Mouse (Mus musculus): ENCODE measurements around the gene Epop.
A peak's percentile ranks its signal among the peaks of the same experiment; 100 is the strongest.

The Epop gene

GRCm38 (mm10) chr11:97629576-97629975, at the start of gene Epop:
Gene Epop (minus strand): TSS chr11:97629702.
- peak; percentile 90 to 93 for DNase-seq

GRCm38 (mm10) chr11:97678301-97678700, 48.8 kb upstream of the Epop start:
- DNase-seq, result no peak

GRCm38 (mm10) chr11:97677842-97678241, 48.3 kb upstream of the Epop start:
- DNase-seq, result no peak

- peak; percentile 55 to 58 for DNase-seq
These were observed 47.9 kb upstream of the Epop start for GRCm38 (mm10) chr11:97677381-97677780.

GRCm38 (mm10) chr11:97676050-97676754, 46.7 kb upstream of the Epop start:
- DNase-seq, result peak in 1 of 2 experiments; percentile 29

GRCm38 (mm10) chr11:97673148-97673547, 43.6 kb upstream of the Epop start:
- no peak for DNase-seq

- DNase-seq, result no peak
These were observed 41.6 kb upstream of the Epop start for GRCm38 (mm10) chr11:97671177-97671527.

GRCm38 (mm10) chr11:97670234-97671176, 41.0 kb upstream of the Epop start:
- DNase-seq, result peak in 1 of 2 experiments; percentile 39

GRCm38 (mm10) chr11:97669829-97670228, 40.3 kb upstream of the Epop start:
- peak; percentile 79 to 87 for DNase-seq

GRCm38 (mm10) chr11:97669268-97669667, 39.8 kb upstream of the Epop start:
- peak; percentile 69 to 78 for DNase-seq

- no peak for DNase-seq
These were observed 38.7 kb upstream of the Epop start for GRCm38 (mm10) chr11:97668160-97668559.

GRCm38 (mm10) chr11:97666794-97667193, 37.3 kb upstream of the Epop start:
- no peak for DNase-seq

- no peak for DNase-seq
These were observed 36.7 kb upstream of the Epop start for GRCm38 (mm10) chr11:97666221-97666620.

GRCm38 (mm10) chr11:97665431-97665830, 35.9 kb upstream of the Epop start:
- no peak for DNase-seq

GRCm38 (mm10) chr11:97664771-97665240, 35.3 kb upstream of the Epop start:
- DNase-seq, result peak in 1 of 2 experiments; percentile 61

GRCm38 (mm10) chr11:97664339-97664665, 34.8 kb upstream of the Epop start:
- DNase-seq, result no peak

GRCm38 (mm10) chr11:97663528-97664338, 34.2 kb upstream of the Epop start:
- peak; percentile 55 to 71 for DNase-seq

GRCm38 (mm10) chr11:97662893-97663527, 33.5 kb upstream of the Epop start, which contains the start of gene Mllt6:
Gene Mllt6 (plus strand): TSS chr11:97663414.
- peak; percentile 85 to 91 for DNase-seq

GRCm38 (mm10) chr11:97662207-97662892, 32.8 kb upstream of the Epop start:
- peak; percentile 55 to 72 for DNase-seq

- DNase-seq, result peak; percentile 75 to 86
These were observed 32.2 kb upstream of the Epop start for GRCm38 (mm10) chr11:97661648-97662133.

All from kidney, postnatal 4 days (tissue).